8 mouse cellular contexts compared by ENCODE assay signal in genomic region chr12:3792248-3792647, GRCm38 (mm10). TPM values are rescaled to one million over a fixed set of nuclear protein-coding genes. Genes with fewer than 3 reads are reported as not detected.
A peak's percentile ranks its signal among the peaks of the same experiment; 100 is the strongest.
DNase-seq lines count a peak whose midpoint lies in the region; ATAC-seq and TF ChIP-seq lines count a peak whose summit lies in the region.

No protein-coding gene starts in this region.

- DNase-seq in kidney, adult 11 months, result no peak
- DNase-seq in brain, embryonic 14.5 days (ENCODE audit: low read depth), result peak; percentile 24
- DNase-seq in hindbrain, embryonic 14.5 days (ENCODE audit: low spot score), result no peak
- no peak for DNase-seq in adrenal gland, adult 18-20 months (ENCODE audit: low spot score in 2 of 2)
- DNase-seq in adrenal gland, adult 8-10 months, result no peak
- DNase-seq in retina, embryonic 14.5 days (ENCODE audit: low spot score), result no peak

- H3K36me3 ChIP-seq in kidney, embryonic 14.5 days (ENCODE audit: control insufficient read depth, insufficient read depth, low read length), result no peaks in the 10 kb centered on the region
- H3K36me3 ChIP-seq in hindbrain, embryonic 14.5 days (replicated peaks; ENCODE audit: control insufficient read depth, insufficient read depth), result no peaks in the 10 kb centered on the region
- no peaks in the 10 kb centered on the region for H3K36me3 ChIP-seq in midbrain, embryonic 15.5 days (replicated peaks)

- no peak overlapping the region; the same call in 1 of the 2 replicates for H3K27ac ChIP-seq in kidney, embryonic 14.5 days (ENCODE audit: low read depth, low read length)
- H3K27ac ChIP-seq in hindbrain, embryonic 14.5 days, result peak overlapping the region; percentile 47; the same call in 1 of the 2 replicates
- H3K27ac ChIP-seq in midbrain, embryonic 15.5 days, result peak overlapping the region; percentile 71

- peak overlapping the region; percentile 63 for H3K4me2 ChIP-seq in kidney, embryonic 14.5 days (replicated peaks; ENCODE audit: low read depth, low read length)
- peak overlapping the region; percentile 61 for H3K4me2 ChIP-seq in hindbrain, embryonic 14.5 days (replicated peaks)
- peak overlapping the region; percentile 51 for H3K4me2 ChIP-seq in midbrain, embryonic 15.5 days

- H3K4me3 ChIP-seq in kidney, embryonic 14.5 days (ENCODE audit: low read length), result peak overlapping the region; percentile 36
- peak overlapping the region; percentile 25 for H3K4me3 ChIP-seq in hindbrain, embryonic 14.5 days (replicated peaks; ENCODE audit: low read length)
- H3K4me3 ChIP-seq in midbrain, embryonic 15.5 days, result peak overlapping the region; percentile 34

- H3K27me3 ChIP-seq in kidney, embryonic 14.5 days (ENCODE audit: control insufficient read depth, insufficient read depth, low read length), result no peaks in the 10 kb centered on the region
- no peaks in the 10 kb centered on the region for H3K27me3 ChIP-seq in hindbrain, embryonic 14.5 days (ENCODE audit: control insufficient read depth, insufficient read depth, low read length)
- H3K27me3 ChIP-seq in midbrain, embryonic 15.5 days (replicated peaks), result no peaks in the 10 kb centered on the region

- no peak for TF ChIP-seq CTCF in brain, embryonic 14.5 days (IDR thresholded peaks at IDR 0.05; ENCODE audit: borderline replicate concordance, extremely low read depth, insufficient read depth, insufficient read length)

- ATAC-seq in kidney, embryonic 14.5 days (ENCODE audit: low FRiP score, low TSS enrichment), result peak; percentile 30; the same call in 1 of the 2 replicates
- ATAC-seq in hindbrain, embryonic 14.5 days (ENCODE audit: low FRiP score), result no peak
- ATAC-seq in midbrain, embryonic 15.5 days (replicated peaks), result peak; percentile 32

- peaks cover 16% of the 10 kb centered on the region for H3K4me1 ChIP-seq in kidney, embryonic 14.5 days (ENCODE audit: control insufficient read depth, insufficient read depth, low read length)
- peaks cover 10% of the 10 kb centered on the region for H3K4me1 ChIP-seq in hindbrain, embryonic 14.5 days (replicated peaks; ENCODE audit: control insufficient read depth, insufficient read depth, low read length)
- H3K4me1 ChIP-seq in midbrain, embryonic 15.5 days, result peaks cover 18% of the 10 kb centered on the region

- no peaks in the 10 kb centered on the region for H3K9me3 ChIP-seq in kidney, embryonic 14.5 days (ENCODE audit: control insufficient read depth, low read length)
- no peaks in the 10 kb centered on the region for H3K9me3 ChIP-seq in hindbrain, embryonic 14.5 days (ENCODE audit: control insufficient read depth, low read length)
- no peaks in the 10 kb centered on the region for H3K9me3 ChIP-seq in midbrain, embryonic 15.5 days

- TF ChIP-seq POLR2A in brain, embryonic 14.5 days (IDR thresholded peaks at IDR 0.05; ENCODE audit: borderline replicate concordance, extremely low read depth, insufficient read depth, insufficient read length, poor library complexity, severe bottlenecking), result no peak

- 15% methylated on average over 8 of the region's 8 CpGs for WGBS in kidney, embryonic 14.5 days
- WGBS in hindbrain, embryonic 14.5 days, result 22% methylated on average over 8 of the region's 8 CpGs
- 25% methylated on average over 8 of the region's 8 CpGs for WGBS in midbrain, embryonic 15.5 days

- peak overlapping the region; percentile 47; the same call in 1 of the 2 replicates for H3K9ac ChIP-seq in kidney, embryonic 14.5 days (ENCODE audit: low read depth, low read length)
- peak overlapping the region; percentile 51 for H3K9ac ChIP-seq in hindbrain, embryonic 14.5 days
- H3K9ac ChIP-seq in midbrain, embryonic 15.5 days, result peak overlapping the region; percentile 34; the same call in 1 of the 2 replicates

RNA-seq across cellular contexts. Expression of gene Dnmt3a, which starts 13.6 kb away (rescaled TPM):
- 59.9 and 87.9 TPM in 2 replicates for polyA plus RNA-seq in kidney, embryonic 14.5 days (2014; fragmentation: Nextera tagmentation; extraction: Ambion mirVana)
- 36.2 and 54.8 TPM in 2 replicates for polyA plus RNA-seq in brain, embryonic 14.5 days (2012; rRNA removed)
- 61.9 and 62.1 TPM in 2 replicates for polyA plus RNA-seq in hindbrain, embryonic 14.5 days (2014; fragmentation: Nextera tagmentation; extraction: Ambion mirVana)
- polyA plus RNA-seq in midbrain, embryonic 15.5 days (2015; fragmentation: Nextera tagmentation; extraction: Ambion mirVana), result 144 and 152 TPM in 2 replicates
- total RNA-seq in adrenal gland, adult 18-20 months (2021), result 10 to 100 TPM; 35.9 to 42.7 TPM
- total RNA-seq in adrenal gland, adult 8-10 months (2022), result 10 to 100 TPM; 35.5 to 81.6 (median 56.9) TPM
